ENCODE assay signal across 9 mouse cellular contexts in genomic region chr6:14898096-14898855, GRCm38 (mm10). TPM values are rescaled to one million over a fixed set of nuclear protein-coding genes. Genes with fewer than 3 reads are reported as not detected.
DNase-seq lines count a peak whose midpoint lies in the region; ATAC-seq and TF ChIP-seq lines count a peak whose summit lies in the region.
"Had no signal": no experiment of that assay in that cellular context is flagged by ENCODE, and none has a peak within 500 bp of the region (broad histone marks: within the 10 kb centered on the region; RNA-seq: fewer than 3 reads in every experiment).

No protein-coding gene starts in this region.

- H3K4me2 ChIP-seq in embryonic facial prominence, embryonic 11.5 days (ENCODE audit: low read depth, low read length): peak overlapping the region; percentile 40
- H3K4me2 ChIP-seq in lung, embryonic 15.5 days: peak overlapping the region; percentile 88

- no peaks in the 10 kb centered on the region for H3K4me1 ChIP-seq in kidney, adult 2 months (ENCODE audit: control insufficient read depth, insufficient read depth, low read length)
- H3K4me1 ChIP-seq in embryonic facial prominence, embryonic 11.5 days (ENCODE audit: control insufficient read depth, insufficient read depth, low read length): peaks cover 2% of the 10 kb centered on the region; the same call in 1 of the 2 replicates
- peaks cover 24% of the 10 kb centered on the region for H3K4me1 ChIP-seq in lung, embryonic 15.5 days
- H3K4me1 ChIP-seq in cerebellum, adult 2 months (ENCODE audit: control insufficient read depth, insufficient read depth, low read length): no peaks in the 10 kb centered on the region

- H3K9me3 ChIP-seq in embryonic facial prominence, embryonic 11.5 days (replicated peaks; ENCODE audit: control insufficient read depth, low read length): no peaks in the 10 kb centered on the region
- no peaks in the 10 kb centered on the region for H3K9me3 ChIP-seq in lung, embryonic 15.5 days

- peak overlapping the region; percentile 49 for H3K9ac ChIP-seq in embryonic facial prominence, embryonic 11.5 days (replicated peaks; ENCODE audit: low read length)
- H3K9ac ChIP-seq in lung, embryonic 15.5 days: peak overlapping the region; percentile 35
- H3K9ac ChIP-seq: liver, embryonic 14.5 days had no signal

- no peaks in the 10 kb centered on the region for H3K36me3 ChIP-seq in kidney, adult 2 months (ENCODE audit: control insufficient read depth, insufficient read depth, low read length)
- H3K36me3 ChIP-seq in embryonic facial prominence, embryonic 11.5 days (replicated peaks; ENCODE audit: control insufficient read depth, insufficient read depth, low read depth, low read length): no peaks in the 10 kb centered on the region
- no peaks in the 10 kb centered on the region for H3K36me3 ChIP-seq in lung, embryonic 15.5 days

- intact Hi-C loops in heart, postnatal 36 days (cut with DNase I): loop anchor here (5.0 kb wide), 1 partner anchor 1324 kb away; no protein-coding TSS in a partner anchor

- no peak for TF ChIP-seq CTCF in kidney, adult 2 months (conservative IDR thresholded peaks at IDR 0.05; ENCODE audit: insufficient read depth, insufficient read length, low read depth, low read length)
- TF ChIP-seq CTCF in cerebellum, adult 2 months (IDR thresholded peaks at IDR 0.05; ENCODE audit: borderline replicate concordance, insufficient read depth, low read depth, low read length): no peak

- DNase-seq in kidney, postnatal 14 days: peak; percentile 2
- DNase-seq in kidney, adult 2 months: no peak
- DNase-seq in embryonic facial prominence, embryonic 11.5 days (ENCODE audit: low spot score): peak; percentile 67
- peak; percentile 11 to 16 for DNase-seq in heart, postnatal 36 days
- peak; percentile 51 for DNase-seq in yolk sac, embryonic 10.5 days (ENCODE audit: low spot score)
- no peak for DNase-seq in cerebellum, postnatal 36 days
- no peak for DNase-seq in cerebellum, adult 2 months

- H3K4me3 ChIP-seq in kidney, adult 2 months (ENCODE audit: insufficient read depth, low read depth, low read length): no peak overlapping the region
- peak overlapping the region; percentile 3 for H3K4me3 ChIP-seq in embryonic facial prominence, embryonic 11.5 days (ENCODE audit: low read depth, low read length)
- peak overlapping the region; percentile 78 for H3K4me3 ChIP-seq in lung, embryonic 15.5 days
- no peak overlapping the region for H3K4me3 ChIP-seq in cerebellum, adult 2 months (replicated peaks; ENCODE audit: insufficient read depth, low read depth, low read length)

- H3K27ac ChIP-seq in kidney, adult 2 months (ENCODE audit: insufficient read depth, low read depth, low read length): no peak overlapping the region
- H3K27ac ChIP-seq in embryonic facial prominence, embryonic 11.5 days (replicated peaks; ENCODE audit: low read depth, low read length): peak overlapping the region; percentile 88; the same call in 1 of the 2 replicates
- H3K27ac ChIP-seq in lung, embryonic 15.5 days: peak overlapping the region; percentile 98
- no peak overlapping the region for H3K27ac ChIP-seq in cerebellum, adult 2 months (ENCODE audit: insufficient read depth, low read length)
- H3K27ac ChIP-seq: liver, embryonic 14.5 days had no signal

- H3K27me3 ChIP-seq in kidney, adult 2 months (replicated peaks; ENCODE audit: control insufficient read depth, insufficient read depth, low read length): peaks cover 4% of the 10 kb centered on the region; the same call in 1 of the 2 replicates
- no peaks in the 10 kb centered on the region for H3K27me3 ChIP-seq in embryonic facial prominence, embryonic 11.5 days (ENCODE audit: control insufficient read depth, insufficient read depth, low read length)
- H3K27me3 ChIP-seq in lung, embryonic 15.5 days: no peaks in the 10 kb centered on the region; the same call in 1 of the 2 replicates
- H3K27me3 ChIP-seq in cerebellum, adult 2 months (ENCODE audit: control insufficient read depth, insufficient read depth, low read length): peaks cover 1% of the 10 kb centered on the region; the same call in 1 of the 2 replicates

- peak; percentile 12; the same call in 1 of the 2 replicates for ATAC-seq in embryonic facial prominence, embryonic 11.5 days (replicated peaks; ENCODE audit: insufficient number of reproducible peaks, low FRiP score, low TSS enrichment, low read depth)
- ATAC-seq in lung, embryonic 15.5 days (ENCODE audit: borderline replicate concordance, extremely low read depth, low FRiP score, low TSS enrichment): no peak

- TF ChIP-seq POLR2A in kidney, adult 2 months (IDR thresholded peaks at IDR 0.05; ENCODE audit: low read depth, low read length): no peak
- TF ChIP-seq POLR2A in cerebellum, adult 2 months (IDR thresholded peaks at IDR 0.05; ENCODE audit: borderline replicate concordance, insufficient read depth, low read length): no peak

- 13% methylated on average over 31 of the region's 31 CpGs for WGBS in kidney, adult 2 months
- under 1% methylated on average over 31 of the region's 31 CpGs for WGBS in embryonic facial prominence, embryonic 11.5 days
- 9% methylated on average over 31 of the region's 31 CpGs for WGBS in lung, embryonic 15.5 days
- 22% methylated on average over 31 of the region's 31 CpGs for WGBS in cerebellum, adult 2 months

RNA-seq across cellular contexts. Expression of gene Foxp2, which starts 2.9 kb away (rescaled TPM):
- 0.69 and 0.86 TPM in 2 replicates for polyA plus RNA-seq in kidney, adult 2 months (2012; rRNA removed)
- polyA plus RNA-seq in embryonic facial prominence, embryonic 11.5 days (2014; fragmentation: Nextera tagmentation; extraction: Ambion mirVana): 46.2 and 50.1 TPM in 2 replicates
- 1 to 10 TPM; 2.6 to 3.2 TPM for total RNA-seq in heart, postnatal 36 days (2021)
- polyA plus RNA-seq in lung, embryonic 15.5 days (2015; fragmentation: Nextera tagmentation; extraction: Ambion mirVana): 71.4 and 87.5 TPM in 2 replicates
- 5.1 and 5.8 TPM in 2 replicates for polyA plus RNA-seq in cerebellum, adult 2 months (2012; rRNA removed)

Comparison
In these comparisons a context has a peak if more than half of its experiments do, and no peak if none do; other contexts are left out.
1. DNase-seq: peak in kidney, postnatal 14 days (single experiment), embryonic facial prominence, embryonic 11.5 days (single experiment), heart, postnatal 36 days (2 of 2) and yolk sac, embryonic 10.5 days (single experiment); none in kidney, adult 2 months (single experiment), cerebellum, postnatal 36 days (0 of 2) and cerebellum, adult 2 months (0 of 2).
2. H3K27ac ChIP-seq: peak in embryonic facial prominence, embryonic 11.5 days (single experiment) and lung, embryonic 15.5 days (single experiment); none in kidney, adult 2 months (single experiment) and cerebellum, adult 2 months (single experiment).
3. H3K4me3 ChIP-seq: peak in embryonic facial prominence, embryonic 11.5 days (single experiment) and lung, embryonic 15.5 days (single experiment); none in kidney, adult 2 months (single experiment) and cerebellum, adult 2 months (single experiment).